Comparison of ENCODE assay signal across 8 mouse cellular contexts in genomic region chr6:91411369-91411981, GRCm38 (mm10). TPM values are rescaled to one million over a fixed set of nuclear protein-coding genes. Genes with fewer than 3 reads are reported as not detected.
A peak's percentile ranks its signal among the peaks of the same experiment; 100 is the strongest.
DNase-seq lines count a peak whose midpoint lies in the region; ATAC-seq and TF ChIP-seq lines count a peak whose summit lies in the region.

No protein-coding gene starts in this region.

- H3K9me3 ChIP-seq in forebrain, postnatal 0 days (ENCODE audit: low read length), result no peaks in the 10 kb centered on the region
- no peaks in the 10 kb centered on the region for H3K9me3 ChIP-seq in hindbrain, embryonic 14.5 days (ENCODE audit: control insufficient read depth, low read length)
- no peaks in the 10 kb centered on the region for H3K9me3 ChIP-seq in lung, embryonic 16.5 days (ENCODE audit: control insufficient read depth, low read length)

- ATAC-seq in Patski, result peak; percentile 26
- peak; percentile 68 for ATAC-seq in forebrain, postnatal 0 days
- peak; percentile 55 for ATAC-seq in hindbrain, embryonic 14.5 days (ENCODE audit: low FRiP score)
- ATAC-seq in lung, embryonic 16.5 days (ENCODE audit: low read depth), result peak; percentile 26; the same call in 1 of the 2 replicates

- H3K4me3 ChIP-seq in forebrain, postnatal 0 days (ENCODE audit: low read depth, low read length), result peak overlapping the region; percentile 80
- peak overlapping the region; percentile 71 for H3K4me3 ChIP-seq in hindbrain, embryonic 14.5 days (replicated peaks; ENCODE audit: low read length)
- H3K4me3 ChIP-seq in lung, embryonic 16.5 days (ENCODE audit: low read length), result peak overlapping the region; percentile 54

- POLR2A ChIA-PET in Patski (lab: Charles Lee), result interaction anchor here (0.7 to 1.7 kb wide), 3 partner anchors 29 to 126 kb away, joined by 3 to 6 read pairs (median 3); no protein-coding TSS in a partner anchor

- H3K36me3 ChIP-seq in forebrain, postnatal 0 days (ENCODE audit: insufficient read depth), result peaks cover 5% of the 10 kb centered on the region; the same call in 1 of the 2 replicates
- no peaks in the 10 kb centered on the region for H3K36me3 ChIP-seq in hindbrain, embryonic 14.5 days (replicated peaks; ENCODE audit: control insufficient read depth, insufficient read depth)
- H3K36me3 ChIP-seq in lung, embryonic 16.5 days (ENCODE audit: control insufficient read depth, insufficient read depth, low read length), result no peaks in the 10 kb centered on the region

- peak; percentile 30 for DNase-seq in Patski (ENCODE audit: low read depth, low spot score)
- DNase-seq in cerebellum, adult 18-20 months, result peak; percentile 93 to 97
- DNase-seq in forebrain, postnatal 0 days, result peak; percentile 89
- DNase-seq in hindbrain, embryonic 14.5 days (ENCODE audit: low spot score), result peak; percentile 90
- peak; percentile 88 to 89 for DNase-seq in layer of hippocampus, postnatal 14 days (ENCODE audit: low spot score in 2 of 2)
- DNase-seq in retina, postnatal 1 day, result peak; percentile 67
- peak; percentile 71 for DNase-seq in urinary bladder, postnatal 14 days (ENCODE audit: low spot score)

- H3K4me2 ChIP-seq in forebrain, postnatal 0 days (ENCODE audit: low read depth), result peak overlapping the region; percentile 93
- H3K4me2 ChIP-seq in hindbrain, embryonic 14.5 days (replicated peaks), result peak overlapping the region; percentile 97
- H3K4me2 ChIP-seq in lung, embryonic 16.5 days (ENCODE audit: low read depth, low read length), result peak overlapping the region; percentile 74

- H3K27ac ChIP-seq in forebrain, postnatal 0 days (ENCODE audit: low read depth, low read length), result peak overlapping the region; percentile 81
- peak overlapping the region; percentile 56 for H3K27ac ChIP-seq in hindbrain, embryonic 14.5 days
- H3K27ac ChIP-seq in lung, embryonic 16.5 days (ENCODE audit: low read length), result no peak overlapping the region

- TF ChIP-seq CTCF in Patski (IDR thresholded peaks at IDR 0.05), result no peak
- peak; percentile 97 for TF ChIP-seq CTCF in forebrain, postnatal 0 days (IDR thresholded peaks at IDR 0.05; ENCODE audit: low read depth)

- CTCF ChIA-PET in Patski (lab: Charles Lee), result interaction anchor here (0.8 to 7.1 kb wide), 7 partner anchors 79 to 133 kb away, joined by 3 to 81 read pairs (median 3); no protein-coding TSS in a partner anchor

- 0% methylated on average over 27 of the region's 47 CpGs for WGBS in forebrain, postnatal 0 days
- WGBS in hindbrain, embryonic 14.5 days, result under 1% methylated on average over 33 of the region's 47 CpGs
- WGBS in lung, embryonic 16.5 days, result under 1% methylated on average over 28 of the region's 47 CpGs

- in situ Hi-C loops in Patski (cut with MboI; ENCODE audit: low pct_unique_long_range_greater_than_20kb), result loop anchor here (5.0 kb wide), 2 partner anchors 124 to 254 kb away; partner anchors contain the start of gene Hdac11

- H3K4me1 ChIP-seq in forebrain, postnatal 0 days (ENCODE audit: insufficient read depth), result no peaks in the 10 kb centered on the region
- H3K4me1 ChIP-seq in hindbrain, embryonic 14.5 days (replicated peaks; ENCODE audit: control insufficient read depth, insufficient read depth, low read length), result peaks cover 16% of the 10 kb centered on the region
- 0 out of 2 replicates have a peak, but pooled peaks cover 3% of the 10 kb centered on the region for H3K4me1 ChIP-seq in lung, embryonic 16.5 days (replicated peaks; ENCODE audit: control insufficient read depth, insufficient read depth, low read length)

- peak overlapping the region; percentile 77 for H3K9ac ChIP-seq in forebrain, postnatal 0 days
- peak overlapping the region; percentile 71 for H3K9ac ChIP-seq in hindbrain, embryonic 14.5 days
- peak overlapping the region; percentile 55 for H3K9ac ChIP-seq in lung, embryonic 16.5 days (ENCODE audit: low read length)

- peaks cover 2% of the 10 kb centered on the region for H3K27me3 ChIP-seq in Patski
- H3K27me3 ChIP-seq in forebrain, postnatal 0 days (ENCODE audit: insufficient read depth, low read length), result no peaks in the 10 kb centered on the region; the same call in 1 of the 2 replicates
- H3K27me3 ChIP-seq in hindbrain, embryonic 14.5 days (ENCODE audit: control insufficient read depth, insufficient read depth, low read length), result peaks cover 43% of the 10 kb centered on the region
- peaks cover 58% of the 10 kb centered on the region for H3K27me3 ChIP-seq in lung, embryonic 16.5 days (ENCODE audit: control insufficient read depth, insufficient read depth, low read depth, low read length)

RNA-seq across cellular contexts. Expression of gene Wnt7a, which starts 0.3 kb away (rescaled TPM):
- polyA plus RNA-seq in Patski (2021), result 10.4 TPM
- total RNA-seq in forebrain, postnatal 0 days (2014; rRNA removed), result 18.7 and 20.5 TPM in 2 replicates
- 13.6 and 14.1 TPM in 2 replicates for polyA plus RNA-seq in forebrain, postnatal 0 days (2015; fragmentation: Nextera tagmentation; extraction: Ambion mirVana)
- polyA plus RNA-seq in hindbrain, embryonic 14.5 days (2014; fragmentation: Nextera tagmentation; extraction: Ambion mirVana), result 7.5 and 8.8 TPM in 2 replicates
- 10 to 100 TPM; 18.5 to 31.0 TPM for total RNA-seq in layer of hippocampus, postnatal 14 days (2021)
- polyA plus RNA-seq in lung, embryonic 16.5 days (2015; fragmentation: Nextera tagmentation; extraction: Ambion mirVana), result 2.5 and 3.3 TPM in 2 replicates

Comparison
In these comparisons a context has a peak if more than half of its experiments do, and no peak if none do; other contexts are left out.
1. DNase-seq: peak in every context shown above with its lines; median percentile 95 in cerebellum, adult 18-20 months; 90 in hindbrain, embryonic 14.5 days; 89 in forebrain, postnatal 0 days; 88 in layer of hippocampus, postnatal 14 days; 71 in urinary bladder, postnatal 14 days; 67 in retina, postnatal 1 day; 30 in Patski.